Mouse (Mus musculus): ENCODE measurements at regions not wholly inside any gene's neighbourhood (a gene's known extent, or its start where the extent isn't known, plus 50 kb on each side); places are given as distances from the start of the nearest gene placed in this dataset.
A peak's percentile ranks its signal among the peaks of the same experiment; 100 is the strongest.

DNA sequence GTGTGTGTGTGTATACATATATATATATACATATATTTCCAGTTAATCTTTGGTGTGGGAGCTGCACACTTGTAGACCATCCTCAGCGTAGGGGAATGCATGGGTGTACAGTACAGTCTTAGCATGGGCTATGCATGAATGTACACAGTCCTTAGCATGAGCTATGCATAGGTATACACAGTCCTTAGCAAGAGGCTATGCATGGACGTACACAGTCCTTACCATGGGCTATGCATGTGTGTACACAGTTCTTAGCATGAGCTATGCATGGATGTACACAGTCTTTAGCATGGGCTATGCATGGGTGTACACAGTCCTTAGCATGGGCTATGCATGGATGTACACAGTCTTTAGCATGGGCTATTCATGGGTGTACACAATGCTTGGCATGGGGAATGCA is 70.5 kb downstream of the Rchy1 start:
- no peaks in the 10 kb centered on the region for H3K36me3 ChIP-seq (ENCODE audit: control insufficient read depth, insufficient read depth, low read length)
- H3K27me3 ChIP-seq (replicated peaks; ENCODE audit: control insufficient read depth, insufficient read depth, low read length): no peaks in the 10 kb centered on the region
- no peak overlapping the region for H3K27ac ChIP-seq (ENCODE audit: insufficient read depth, low read depth, low read length)
- no peak overlapping the region for H3K4me3 ChIP-seq (ENCODE audit: insufficient read depth, low read depth, low read length)
- DNase-seq: no peak
- TF ChIP-seq CTCF (conservative IDR thresholded peaks at IDR 0.05; ENCODE audit: insufficient read depth, insufficient read length, low read depth, low read length): no peak
- TF ChIP-seq POLR2A (IDR thresholded peaks at IDR 0.05; ENCODE audit: low read depth, low read length): no peak
- WGBS: 90% methylated on average over 2 of the region's 2 CpGs
- H3K4me1 ChIP-seq (ENCODE audit: control insufficient read depth, insufficient read depth, low read length): no peaks in the 10 kb centered on the region

DNA sequence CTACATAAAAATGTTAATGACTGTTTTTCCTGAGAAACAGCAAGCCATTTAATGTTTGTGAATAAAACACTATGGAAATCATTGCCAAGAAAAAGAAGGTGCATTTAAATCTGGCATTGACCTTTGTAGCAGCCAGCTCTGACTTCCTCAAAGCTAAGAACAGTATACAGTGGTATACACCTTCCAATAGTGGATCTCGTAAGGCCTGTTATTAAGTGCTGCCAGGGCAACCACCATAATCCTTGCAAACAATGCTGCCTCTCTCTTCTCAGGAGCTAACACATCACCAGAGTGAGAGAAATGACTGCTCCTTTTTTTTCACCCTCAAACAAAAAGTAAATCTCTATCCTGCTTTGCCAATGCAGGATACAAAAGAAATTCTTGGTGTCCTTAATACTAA is 81.1 kb downstream of the Rchy1 start:
- DNase-seq: no peak
- WGBS: 78% methylated on average over 1 of the region's 1 CpGs
- Histone ChIP-seq H3K27ac (ENCODE audit: insufficient read depth, low read depth, low read length) (no peak overlapping the region), H3K4me3 (ENCODE audit: insufficient read depth, low read depth, low read length) (no peak overlapping the region), H3K36me3 (ENCODE audit: control insufficient read depth, insufficient read depth, low read length) (no peaks in the 10 kb centered on the region), H3K27me3 (replicated peaks; ENCODE audit: control insufficient read depth, insufficient read depth, low read length) (no peaks in the 10 kb centered on the region), H3K4me1 (ENCODE audit: control insufficient read depth, insufficient read depth, low read length) (no peaks in the 10 kb centered on the region)
- TF ChIP-seq POLR2A (IDR thresholded peaks at IDR 0.05; ENCODE audit: low read depth, low read length): no peak
- no peak for TF ChIP-seq CTCF (conservative IDR thresholded peaks at IDR 0.05; ENCODE audit: insufficient read depth, insufficient read length, low read depth, low read length)

DNA sequence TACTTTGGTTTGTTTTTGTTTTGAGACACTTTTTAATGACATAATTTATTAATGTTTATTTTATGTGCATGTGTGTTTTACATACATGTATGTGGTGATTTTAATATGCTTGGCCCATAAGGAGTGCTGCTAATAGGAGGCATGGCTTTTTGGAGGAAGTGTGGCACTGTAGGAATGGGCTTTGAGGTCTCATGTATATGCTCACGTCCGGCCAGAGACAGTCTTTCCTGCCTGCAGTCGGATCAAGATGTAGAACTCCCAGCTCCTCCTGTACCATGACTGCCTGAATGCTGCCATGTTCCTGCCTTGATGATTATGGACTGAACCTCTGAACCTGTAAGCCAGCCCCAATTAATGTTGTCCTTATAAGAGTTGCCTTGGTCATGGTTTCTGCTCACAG is 82.6 kb downstream of the Rchy1 start:
- TF ChIP-seq POLR2A (IDR thresholded peaks at IDR 0.05; ENCODE audit: low read depth, low read length): no peak
- TF ChIP-seq CTCF (conservative IDR thresholded peaks at IDR 0.05; ENCODE audit: insufficient read depth, insufficient read length, low read depth, low read length): no peak
- H3K36me3 ChIP-seq (ENCODE audit: control insufficient read depth, insufficient read depth, low read length): no peaks in the 10 kb centered on the region
- no peak overlapping the region for H3K27ac ChIP-seq (ENCODE audit: insufficient read depth, low read depth, low read length)
- no peaks in the 10 kb centered on the region for H3K27me3 ChIP-seq (replicated peaks; ENCODE audit: control insufficient read depth, insufficient read depth, low read length)
- no peak for DNase-seq
- no peaks in the 10 kb centered on the region for H3K4me1 ChIP-seq (ENCODE audit: control insufficient read depth, insufficient read depth, low read length)
- no peak overlapping the region for H3K4me3 ChIP-seq (ENCODE audit: insufficient read depth, low read depth, low read length)
- WGBS: 87% methylated on average over 3 of the region's 3 CpGs

DNA sequence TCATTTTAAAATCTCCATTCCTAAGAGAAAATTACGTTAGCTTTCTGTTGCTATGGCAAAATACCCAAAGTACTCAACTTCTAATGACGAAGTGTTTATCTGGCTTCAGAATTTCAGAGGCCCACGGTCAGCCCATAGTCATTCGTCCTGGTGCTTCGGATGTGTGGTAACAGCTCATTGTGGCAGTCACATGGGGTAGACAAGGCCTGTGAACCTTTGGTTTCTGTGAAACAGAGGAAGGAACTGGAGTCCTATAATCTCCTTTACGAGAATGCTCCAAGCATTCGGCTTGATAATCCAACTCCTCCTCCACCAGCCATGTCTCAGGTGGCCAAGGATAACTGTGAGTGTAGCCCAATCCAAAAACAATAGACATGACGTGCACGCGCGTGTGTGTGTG is 84.2 kb downstream of the Rchy1 start:
- TF ChIP-seq CTCF (conservative IDR thresholded peaks at IDR 0.05; ENCODE audit: insufficient read depth, insufficient read length, low read depth, low read length) (no peak), POLR2A (IDR thresholded peaks at IDR 0.05; ENCODE audit: low read depth, low read length) (no peak)
- no peaks in the 10 kb centered on the region for H3K27me3 ChIP-seq (replicated peaks; ENCODE audit: control insufficient read depth, insufficient read depth, low read length)
- WGBS: 88% methylated on average over 11 of the region's 11 CpGs
- no peak for DNase-seq
- H3K36me3 ChIP-seq (ENCODE audit: control insufficient read depth, insufficient read depth, low read length): no peaks in the 10 kb centered on the region
- no peak overlapping the region for H3K27ac ChIP-seq (ENCODE audit: insufficient read depth, low read depth, low read length)
- H3K4me3 ChIP-seq (ENCODE audit: insufficient read depth, low read depth, low read length): no peak overlapping the region
- no peaks in the 10 kb centered on the region for H3K4me1 ChIP-seq (ENCODE audit: control insufficient read depth, insufficient read depth, low read length)

DNA sequence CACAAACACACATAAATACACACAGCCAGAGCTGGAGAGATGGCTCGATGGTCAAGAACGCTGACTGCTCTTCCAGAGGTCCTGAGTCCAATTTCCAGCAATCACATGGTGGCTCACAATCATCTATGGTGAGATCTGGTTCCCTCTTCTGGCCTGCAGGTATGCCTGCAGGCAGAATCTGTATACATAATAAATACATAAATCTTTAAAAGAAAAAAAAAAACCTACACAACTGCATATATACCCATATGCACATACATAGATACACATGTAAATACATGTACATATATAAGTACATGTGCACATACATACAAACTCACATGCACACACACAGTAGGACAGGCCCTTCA is 86.2 kb downstream of the Rchy1 start:
- TF ChIP-seq CTCF (conservative IDR thresholded peaks at IDR 0.05; ENCODE audit: insufficient read depth, insufficient read length, low read depth, low read length) (0 out of 2 replicates have a peak, but pooled peaks have one; percentile 7), POLR2A (IDR thresholded peaks at IDR 0.05; ENCODE audit: low read depth, low read length) (no peak)
- H3K4me1 ChIP-seq (ENCODE audit: control insufficient read depth, insufficient read depth, low read length): no peaks in the 10 kb centered on the region
- no peaks in the 10 kb centered on the region for H3K36me3 ChIP-seq (ENCODE audit: control insufficient read depth, insufficient read depth, low read length)
- H3K27ac ChIP-seq (ENCODE audit: insufficient read depth, low read depth, low read length): no peak overlapping the region
- H3K4me3 ChIP-seq (ENCODE audit: insufficient read depth, low read depth, low read length): no peak overlapping the region
- WGBS: 66% methylated on average over 2 of the region's 2 CpGs
- H3K27me3 ChIP-seq (replicated peaks; ENCODE audit: control insufficient read depth, insufficient read depth, low read length): no peaks in the 10 kb centered on the region
- DNase-seq: no peak

DNA sequence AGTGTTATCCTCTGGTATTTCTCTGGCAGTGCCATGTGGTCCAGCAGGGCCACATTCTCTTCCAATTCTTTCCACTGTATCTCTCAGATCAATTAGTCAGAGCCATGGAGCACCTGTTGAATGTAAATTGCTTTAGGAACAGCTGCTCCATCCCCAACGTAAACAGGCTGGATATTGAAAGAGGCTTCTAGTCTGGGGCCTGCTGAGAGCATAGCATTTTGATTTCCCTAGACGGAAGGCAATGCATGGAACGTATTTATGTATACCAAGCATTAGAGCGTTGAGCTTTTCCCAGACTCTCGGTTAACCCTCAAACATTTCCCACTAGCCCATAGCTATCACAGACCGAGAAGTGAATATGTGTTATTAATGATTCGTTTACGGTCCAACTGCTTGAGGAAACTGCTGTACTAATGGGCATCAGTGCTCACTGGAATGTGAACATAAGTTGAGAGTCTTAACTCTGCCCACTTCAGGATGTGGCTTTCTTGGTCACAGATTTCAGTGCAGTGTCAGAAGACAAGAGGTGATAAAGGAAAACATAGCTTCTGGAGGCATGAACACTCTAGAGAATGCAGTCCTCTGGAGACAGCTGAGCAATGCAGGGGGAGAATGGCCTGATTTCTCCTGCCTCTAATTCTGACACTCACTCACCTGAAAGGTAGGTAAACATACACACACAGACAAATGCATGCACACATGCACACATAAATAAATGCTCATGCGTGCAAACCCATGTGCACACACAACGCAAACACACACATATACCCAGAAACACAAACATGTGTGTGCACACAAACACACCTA is 86.8 kb downstream of the Rchy1 start:
- 77% methylated on average over 10 of the region's 10 CpGs for WGBS
- Histone ChIP-seq H3K27ac (ENCODE audit: insufficient read depth, low read depth, low read length) (no peak overlapping the region), H3K36me3 (ENCODE audit: control insufficient read depth, insufficient read depth, low read length) (no peaks in the 10 kb centered on the region), H3K4me3 (ENCODE audit: insufficient read depth, low read depth, low read length) (no peak overlapping the region), H3K4me1 (ENCODE audit: control insufficient read depth, insufficient read depth, low read length) (no peaks in the 10 kb centered on the region), H3K27me3 (replicated peaks; ENCODE audit: control insufficient read depth, insufficient read depth, low read length) (no peaks in the 10 kb centered on the region)
- no peak for DNase-seq
- TF ChIP-seq POLR2A (IDR thresholded peaks at IDR 0.05; ENCODE audit: low read depth, low read length) (no peak), CTCF (conservative IDR thresholded peaks at IDR 0.05; ENCODE audit: insufficient read depth, insufficient read length, low read depth, low read length) (no peak)

DNA sequence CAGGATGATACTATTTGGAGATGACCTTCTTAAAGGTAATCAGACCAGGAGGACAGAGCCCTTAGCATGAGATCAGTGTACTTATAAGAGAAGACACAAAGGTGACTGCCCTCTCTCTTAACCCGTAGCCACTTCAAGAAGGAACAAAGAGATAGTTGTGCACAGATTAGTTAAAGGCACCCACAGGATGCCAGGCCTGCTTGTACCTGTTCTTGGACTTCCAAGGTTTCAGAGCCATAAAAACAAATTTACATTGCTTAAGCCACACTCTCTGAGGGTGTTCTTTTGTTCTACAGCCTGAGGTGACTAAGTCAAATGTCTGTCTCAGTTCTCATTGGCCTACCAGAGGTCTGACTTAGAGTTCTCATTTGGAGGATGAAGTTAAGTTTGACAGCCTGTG is 90.1 kb downstream of the Rchy1 start:
- Histone ChIP-seq H3K36me3 (ENCODE audit: control insufficient read depth, insufficient read depth, low read length) (no peaks in the 10 kb centered on the region), H3K4me3 (ENCODE audit: insufficient read depth, low read depth, low read length) (no peak overlapping the region), H3K27ac (ENCODE audit: insufficient read depth, low read depth, low read length) (no peak overlapping the region), H3K27me3 (replicated peaks; ENCODE audit: control insufficient read depth, insufficient read depth, low read length) (no peaks in the 10 kb centered on the region), H3K4me1 (ENCODE audit: control insufficient read depth, insufficient read depth, low read length) (no peaks in the 10 kb centered on the region)
- TF ChIP-seq POLR2A (IDR thresholded peaks at IDR 0.05; ENCODE audit: low read depth, low read length): no peak
- no peak for TF ChIP-seq CTCF (conservative IDR thresholded peaks at IDR 0.05; ENCODE audit: insufficient read depth, insufficient read length, low read depth, low read length)
- DNase-seq: no peak
- 90% methylated on average over 1 of the region's 1 CpGs for WGBS
